Comparison of ENCODE assay signal across 8 mouse cellular contexts in genomic region chr8:119394524-119395026, GRCm38 (mm10). TPM values are rescaled to one million over a fixed set of nuclear protein-coding genes. Genes with fewer than 3 reads are reported as not detected.
A peak's percentile ranks its signal among the peaks of the same experiment; 100 is the strongest.
DNase-seq lines count a peak whose midpoint lies in the region; ATAC-seq lines count a peak whose summit lies in the region.

Gene Mlycd (plus strand): TSS chr8:119394878.

- peak; percentile 81 for DNase-seq in T-cell, adult 2 months (ENCODE audit: low spot score)
- DNase-seq in cerebellum, postnatal 36 days, result peak; percentile 90 to 94
- peak; percentile 91 to 92 for DNase-seq in frontal cortex, postnatal 36 days (ENCODE audit: low spot score in 2 of 2)
- peak; percentile 90 to 94 for DNase-seq in left cerebral cortex, adult 18-20 months (ENCODE audit: low spot score in 2 of 2)
- DNase-seq in right cerebral cortex, adult 18-20 months, result peak; percentile 95
- DNase-seq in urinary bladder, postnatal 10 days (ENCODE audit: low spot score), result peak; percentile 69

- peak within 1 kb of the TSS; percentile 91 for H3K27ac ChIP-seq in hindbrain, embryonic 15.5 days (replicated peaks)
- no peak within 1 kb of the TSS for H3K27ac ChIP-seq in macrophage

- no peaks in the 10 kb centered on the region for H3K36me3 ChIP-seq in hindbrain, embryonic 15.5 days
- no peaks in the 10 kb centered on the region for H3K36me3 ChIP-seq in macrophage (ENCODE audit: inconsistent target)

- H3K79me2 ChIP-seq in macrophage (ENCODE audit: inconsistent target), result peaks cover 28% of the 10 kb centered on the region; the same call in 1 of the 2 replicates

- peak within 1 kb of the TSS; percentile 91 for H3K4me3 ChIP-seq in hindbrain, embryonic 15.5 days
- H3K4me3 ChIP-seq in macrophage (ENCODE audit: inconsistent target), result peak within 1 kb of the TSS; percentile 48

- no peaks in the 10 kb centered on the region for H3K9me3 ChIP-seq in hindbrain, embryonic 15.5 days

- peaks cover 26% of the 10 kb centered on the region for H3K4me1 ChIP-seq in hindbrain, embryonic 15.5 days (replicated peaks)

- 1% methylated on average over 43 of the region's 44 CpGs for WGBS in hindbrain, embryonic 15.5 days
- 1% methylated on average over 15 of the region's 44 CpGs for WGBS in macrophage (ENCODE audit: missing documents)

- peak within 1 kb of the TSS; percentile 100 for H3K4me2 ChIP-seq in hindbrain, embryonic 15.5 days

- peak; percentile 95 for ATAC-seq in hindbrain, embryonic 15.5 days (ENCODE audit: low FRiP score, low read depth)

- H3K27me3 ChIP-seq in hindbrain, embryonic 15.5 days, result no peaks in the 10 kb centered on the region

- H3K9ac ChIP-seq in hindbrain, embryonic 15.5 days, result peak within 1 kb of the TSS; percentile 92

RNA-seq across cellular contexts. Expression of gene Mlycd, which starts in this region (rescaled TPM):
- 16.8 and 18.5 TPM in 2 replicates for polyA plus RNA-seq in hindbrain, embryonic 15.5 days (2015; fragmentation: Nextera tagmentation; extraction: Ambion mirVana)
- total RNA-seq in left cerebral cortex, adult 18-20 months (2021), result 10 to 100 TPM; 27.1 to 28.1 TPM
- total RNA-seq in macrophage (2018; cell fraction: chromatin; rRNA removed), result 10 to 100 TPM in 12 of 26 experiments, 1 to 10 TPM in 14; 2.2 to 30.0 (median 9.5) TPM
- total RNA-seq in macrophage (2018; cell fraction: cytosol; rRNA removed), result 10 to 100 TPM in 16 of 26 experiments, 1 to 10 TPM in 10; 3.4 to 17.0 (median 10.6) TPM
- 10 to 100 TPM in 9 of 26 experiments, 1 to 10 TPM in 17; 3.6 to 18.8 (median 7.4) TPM for total RNA-seq in macrophage (2018; cell fraction: nucleus; rRNA removed)
- polyA plus RNA-seq in macrophage (2018), result 9.4 to 13.4 TPM (median 12.3 TPM) in 3 replicates
